In genomic region chrX:11100935-11101334, GRCm38 (mm10) we compare ENCODE assay signal across 12 mouse cellular contexts.
DNase-seq lines count a peak whose midpoint lies in the region; ATAC-seq and TF ChIP-seq lines count a peak whose summit lies in the region.
"Had no signal": no experiment of that assay in that cellular context is flagged by ENCODE, and none has a peak within 500 bp of the region (broad histone marks: within the 10 kb centered on the region; RNA-seq: fewer than 3 reads in every experiment).

No protein-coding gene starts in this region.

- no peak for TF ChIP-seq POLR2A in heart, adult 2 months (IDR thresholded peaks at IDR 0.05; ENCODE audit: insufficient read depth, low read depth, low read length)

- intact Hi-C loops in heart, adult 2 months (cut with DNase I) = no loop called here
- intact Hi-C loops in left cerebral cortex, postnatal 14 days (cut with DNase I) = no loop called here

- 38% methylated on average over 3 of the region's 3 CpGs for WGBS in heart, adult 2 months

- no peaks in the 10 kb centered on the region for H3K79me2 ChIP-seq in heart, adult 2 months (replicated peaks; ENCODE audit: control insufficient read depth, insufficient read depth, low read length)

- H3K9ac ChIP-seq in heart, adult 2 months (ENCODE audit: low read depth, low read length) = no peak overlapping the region
- H3K9ac ChIP-seq: embryonic facial prominence, embryonic 15.5 days; liver, embryonic 15.5 days had no signal

- peak; percentile 52 for TF ChIP-seq CTCF in heart, adult 2 months (IDR thresholded peaks at IDR 0.05)

- no peak for DNase-seq in heart, adult 2 months
- no peak for DNase-seq in heart, adult 9 months (ENCODE audit: low spot score in 2 of 2)
- peak; percentile 23 to 30 for DNase-seq in left cerebral cortex, postnatal 14 days (ENCODE audit: low spot score in 2 of 2)
- DNase-seq in left cerebral cortex, adult 8-10 months (ENCODE audit: low spot score in 2 of 2) = no peak
- DNase-seq in adrenal gland, postnatal 14 days = peak; percentile 59
- DNase-seq in lung, postnatal 14 days = peak; percentile 32
- no peak for DNase-seq in spleen, postnatal 4 days (ENCODE audit: low spot score in 2 of 2)
- DNase-seq: cerebellum, adult 11-12 months; right cerebral cortex, adult 18-20 months had no signal

- ATAC-seq in CD4-positive, CD25-positive, alpha-beta regulatory T cell, adult 4 months = no peak

- no peaks in the 10 kb centered on the region for H3K27me3 ChIP-seq in heart, adult 2 months (ENCODE audit: control insufficient read depth, insufficient read depth, low read length)
- H3K27me3 ChIP-seq: liver, embryonic 15.5 days had no signal

- no peaks in the 10 kb centered on the region for H3K4me1 ChIP-seq in heart, adult 2 months (ENCODE audit: control insufficient read depth, insufficient read depth, low read length)
- H3K4me1 ChIP-seq: embryonic facial prominence, embryonic 15.5 days; liver, embryonic 15.5 days had no signal

- no peak overlapping the region for H3K4me3 ChIP-seq in heart, adult 2 months
- H3K4me3 ChIP-seq: embryonic facial prominence, embryonic 15.5 days; liver, embryonic 15.5 days had no signal

- H3K36me3 ChIP-seq in heart, adult 2 months (ENCODE audit: control insufficient read depth, insufficient read depth, low read length) = no peaks in the 10 kb centered on the region
- H3K36me3 ChIP-seq: embryonic facial prominence, embryonic 15.5 days; liver, embryonic 15.5 days had no signal

- TF ChIP-seq EP300 in heart, adult 2 months (IDR thresholded peaks at IDR 0.05; ENCODE audit: insufficient read depth, low read depth, low read length) = no peak

- no peak overlapping the region for H3K27ac ChIP-seq in heart, adult 2 months
- H3K27ac ChIP-seq: embryonic facial prominence, embryonic 15.5 days; liver, embryonic 15.5 days had no signal

Comparison
In these comparisons a context has a peak if more than half of its experiments do, and no peak if none do; other contexts are left out.
1. DNase-seq: peak in left cerebral cortex, postnatal 14 days (2 of 2), adrenal gland, postnatal 14 days (single experiment) and lung, postnatal 14 days (single experiment); none in heart, adult 2 months (0 of 2), heart, adult 9 months (0 of 2), left cerebral cortex, adult 8-10 months (0 of 2) and spleen, postnatal 4 days (0 of 2).